Mouse (Mus musculus) kidney, postnatal 10 days (tissue): ENCODE data around the gene Ehd1.
"Not testable (repeated sequence)": the region's sequence is repeated elsewhere in the genome, so short reads cannot be mapped to it uniquely, and the experiment has no call there.

Experiments
- DNase-seq: peaks from one replicate; pipeline ENCODE4 v3.0.0; 2021; ENCODE audit warnings: mixed read lengths

Ehd1 gene

DNA sequence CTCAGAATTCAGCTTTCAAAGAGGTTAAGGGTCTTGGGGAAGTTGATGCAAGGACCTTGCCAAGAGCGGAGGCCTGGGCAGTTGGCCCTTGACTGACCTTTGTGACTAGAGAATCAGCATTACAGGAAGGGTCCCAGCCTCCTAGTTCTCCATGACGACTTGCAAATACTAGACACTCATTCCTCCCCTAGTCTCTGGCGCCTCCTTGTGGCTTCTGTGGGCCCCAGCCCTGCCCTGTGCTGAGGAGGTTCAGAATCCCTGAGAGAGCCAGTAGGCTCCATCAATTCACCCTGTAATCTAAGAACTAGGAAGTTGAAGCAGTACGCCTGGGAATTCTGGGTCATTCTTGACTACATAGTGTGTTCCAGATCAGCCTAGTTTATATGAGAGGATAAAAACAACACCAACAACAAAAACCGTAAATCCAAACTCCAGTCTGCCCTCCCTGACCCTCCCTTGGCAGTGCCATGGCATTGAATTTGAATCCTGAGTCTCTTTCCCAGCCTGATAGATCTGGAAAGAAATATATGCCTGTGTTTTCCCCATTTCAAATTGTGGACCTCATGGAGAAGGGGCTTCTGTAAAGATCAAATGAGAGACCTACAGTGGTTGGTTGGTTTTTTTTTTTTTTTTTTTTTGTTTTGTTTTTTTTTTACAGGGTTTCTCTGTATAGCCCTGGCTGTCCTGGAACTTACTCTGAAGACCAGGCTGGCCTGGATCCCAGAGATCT lies 28.4 kb downstream of the Ehd1 start:
- DNase-seq, result peak; percentile 93

DNA sequence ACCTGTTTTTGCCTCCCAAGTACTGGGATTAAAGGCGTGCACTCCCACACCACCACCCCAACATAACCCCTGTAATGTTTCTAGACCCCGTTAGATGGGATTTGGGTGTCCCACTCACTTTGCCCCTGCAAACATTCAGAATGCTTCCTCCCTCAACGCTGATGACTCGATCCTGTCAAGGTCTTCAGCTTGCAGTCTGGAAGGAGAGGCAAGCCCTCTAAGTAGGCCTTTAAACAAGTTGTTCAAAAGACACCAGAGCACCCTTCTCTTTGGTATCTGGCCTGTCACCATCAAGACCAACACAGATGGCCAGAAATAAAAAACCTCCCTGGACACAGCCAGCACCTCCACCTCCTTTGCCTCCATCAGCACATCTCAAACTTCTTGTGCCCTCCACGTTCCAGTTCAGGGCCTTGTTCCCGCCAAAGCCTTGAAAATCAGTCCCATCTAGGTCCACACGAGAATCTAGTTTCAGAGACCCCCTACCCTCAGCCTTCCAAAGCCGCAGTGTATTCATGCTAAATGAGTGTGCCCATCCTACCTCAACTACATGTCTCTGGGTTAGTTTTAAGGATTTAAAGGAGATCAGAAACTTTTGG lies 29.1 kb downstream of the Ehd1 start:
- DNase-seq, result no peak

DNA sequence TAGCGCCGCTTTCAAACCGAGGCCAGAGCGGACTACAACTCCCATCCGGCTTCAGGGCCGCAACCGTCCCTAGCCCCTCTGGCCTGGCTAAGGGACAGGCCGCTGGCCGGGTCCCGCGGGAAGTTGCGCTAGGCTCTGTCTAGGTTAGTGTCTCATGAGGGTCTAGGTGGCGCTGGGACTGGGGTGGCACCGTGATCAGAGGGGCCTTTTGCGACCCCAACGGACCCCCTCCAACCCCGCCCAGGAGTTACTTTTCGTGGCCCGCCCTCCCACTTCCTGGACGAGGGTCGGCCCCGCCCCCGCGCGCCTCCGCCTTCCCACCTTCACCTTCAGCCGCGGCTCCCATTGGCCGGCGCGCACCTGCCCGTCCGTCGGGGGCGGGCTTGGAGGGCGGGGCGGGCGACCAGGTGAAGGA lies 29.6 kb downstream of the Ehd1 start, which contains the start of gene Cdc42bpg:
Gene Cdc42bpg, plus strand, starts transcription at position 320 of the 415 bp plus-strand sequence.
- peak; percentile 95 for DNase-seq

DNA sequence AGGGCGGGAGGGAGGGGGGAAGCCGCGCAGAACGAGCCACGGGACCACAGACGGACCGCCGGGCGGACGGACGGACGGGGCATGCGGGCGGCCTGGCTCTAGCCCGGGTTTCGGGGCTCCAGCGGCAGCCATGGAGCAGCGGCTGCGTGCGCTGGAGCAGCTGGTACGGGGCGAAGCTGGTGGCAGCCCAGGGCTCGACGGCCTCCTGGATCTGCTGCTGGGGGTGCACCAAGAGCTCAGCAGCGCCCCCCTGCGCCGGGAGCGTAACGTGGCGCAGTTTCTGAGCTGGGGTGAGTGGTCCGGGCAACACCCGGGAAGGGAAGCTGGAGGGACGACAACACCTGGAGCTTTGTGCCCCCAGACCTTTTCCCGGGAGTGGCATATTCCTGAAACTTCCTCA lies 30.1 kb downstream of the Ehd1 start:
- peak; percentile 92 for DNase-seq

DNA sequence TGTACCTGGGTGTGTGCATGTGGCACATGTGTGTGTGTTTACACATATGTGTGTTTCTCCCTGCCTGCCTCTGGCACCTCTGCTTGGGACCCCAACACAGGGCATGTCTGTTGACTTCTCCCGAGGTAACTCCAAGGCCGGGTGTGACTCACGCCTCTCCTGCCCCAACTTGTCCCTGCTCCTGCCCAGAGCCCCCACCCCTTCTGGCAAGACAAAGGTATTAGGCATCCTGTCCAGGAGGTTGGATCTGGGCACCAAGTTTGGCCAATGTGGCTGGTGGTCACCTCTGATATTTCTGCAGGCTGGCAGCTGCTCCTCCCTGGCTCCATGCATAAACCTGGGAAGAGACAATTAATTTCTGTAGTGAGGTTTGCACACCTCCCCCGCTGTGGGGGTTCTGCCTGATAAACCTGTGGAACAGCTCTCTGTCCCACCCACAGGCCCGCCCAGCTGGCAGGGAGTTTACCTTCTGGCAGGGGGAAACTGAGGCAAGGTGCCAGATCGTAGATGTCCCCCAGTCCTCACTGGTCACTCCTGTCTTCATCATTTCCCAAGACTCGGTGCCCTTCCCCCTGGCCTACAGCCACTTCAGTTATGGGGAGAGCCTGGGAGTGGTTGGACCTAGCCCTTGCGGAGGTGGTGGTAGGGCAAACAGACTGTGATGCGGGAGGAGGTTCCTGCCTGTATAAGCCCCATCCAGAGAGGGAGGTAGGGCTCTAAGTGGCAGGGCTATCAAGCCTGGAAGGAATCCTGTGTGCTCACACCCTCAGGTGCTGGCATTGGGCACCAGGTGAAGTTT lies 31.4 kb downstream of the Ehd1 start:
- DNase-seq, result no peak

DNA sequence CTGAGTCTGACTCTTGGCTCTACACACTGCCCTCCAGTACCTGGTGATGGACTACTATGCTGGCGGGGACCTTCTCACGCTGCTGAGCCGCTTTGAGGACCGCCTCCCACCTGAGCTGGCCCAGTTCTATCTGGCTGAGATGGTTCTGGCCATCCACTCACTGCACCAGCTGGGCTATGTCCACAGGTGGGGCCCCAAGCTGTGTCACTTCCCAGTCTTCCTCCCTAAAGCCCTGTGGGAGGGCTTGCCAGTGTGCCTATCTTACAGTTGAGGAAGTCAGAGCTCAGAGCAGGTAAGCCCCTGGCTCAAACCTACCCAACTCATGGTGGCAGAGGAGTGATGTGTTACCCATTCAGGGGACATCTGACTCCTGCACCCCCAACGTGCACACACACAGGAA lies 33.7 kb downstream of the Ehd1 start:
- no peak for DNase-seq

DNA sequence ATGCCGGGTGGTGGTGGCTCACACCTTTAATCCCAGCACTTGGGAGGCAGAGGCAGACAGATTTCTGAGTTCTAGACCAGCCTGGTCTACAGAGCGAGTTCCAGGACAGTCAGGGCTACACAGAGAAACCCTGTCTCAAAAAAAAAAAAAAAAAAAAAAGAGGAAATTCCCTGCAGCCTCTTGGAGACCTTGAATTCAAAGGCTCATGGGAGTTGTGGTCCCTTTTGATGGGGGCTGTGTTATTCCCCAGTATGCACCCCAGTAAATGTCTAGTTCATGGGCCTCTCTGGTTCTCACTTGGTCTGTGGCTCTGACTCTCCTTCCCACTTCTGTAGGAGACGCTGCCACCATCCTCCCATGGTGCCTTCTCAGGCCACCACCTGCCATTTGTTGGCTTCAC lies 35.3 kb downstream of the Ehd1 start:
- not testable (repeated sequence) for DNase-seq

DNA sequence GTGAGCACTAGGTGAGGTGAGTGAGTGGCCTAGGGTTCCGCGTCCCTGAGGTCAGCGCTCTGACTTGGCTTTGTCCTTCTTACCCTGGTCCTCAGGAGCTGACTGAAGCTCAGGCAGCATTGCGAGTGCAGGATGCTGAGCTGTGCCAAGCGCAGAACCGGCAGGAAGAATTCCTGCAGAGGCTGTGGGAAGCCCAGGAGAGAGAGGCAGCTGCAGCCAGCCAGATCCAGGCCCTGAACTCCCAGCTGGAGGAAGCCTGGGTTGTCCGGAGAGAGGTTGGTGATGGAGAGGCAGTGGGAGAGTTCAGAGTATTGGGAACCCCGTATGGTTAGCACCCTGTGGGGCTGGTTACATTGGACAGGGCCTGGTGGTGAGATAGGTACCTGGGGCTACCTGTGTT lies 37.3 kb downstream of the Ehd1 start:
- no peak for DNase-seq

DNA sequence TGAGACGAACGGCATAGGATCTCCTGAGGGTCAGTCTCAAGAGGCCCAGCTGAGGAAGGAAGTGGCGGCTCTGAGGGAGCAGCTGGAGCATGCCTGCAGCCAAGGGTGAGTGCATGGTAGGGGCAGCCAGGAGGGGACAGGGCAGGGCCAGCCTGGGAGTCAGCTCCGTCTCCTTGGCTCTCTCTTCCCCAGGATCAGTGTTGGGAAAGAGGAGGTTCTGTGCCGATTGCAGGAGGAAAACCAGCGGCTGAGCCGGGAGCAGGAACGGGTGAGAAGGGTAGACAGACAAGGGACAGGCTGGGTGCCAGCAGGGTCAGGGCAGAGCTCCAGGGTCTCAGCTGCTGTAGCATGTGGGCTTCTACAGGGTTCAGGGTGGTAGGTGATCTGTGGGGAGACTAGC lies 38.0 kb downstream of the Ehd1 start:
- no peak for DNase-seq

DNA sequence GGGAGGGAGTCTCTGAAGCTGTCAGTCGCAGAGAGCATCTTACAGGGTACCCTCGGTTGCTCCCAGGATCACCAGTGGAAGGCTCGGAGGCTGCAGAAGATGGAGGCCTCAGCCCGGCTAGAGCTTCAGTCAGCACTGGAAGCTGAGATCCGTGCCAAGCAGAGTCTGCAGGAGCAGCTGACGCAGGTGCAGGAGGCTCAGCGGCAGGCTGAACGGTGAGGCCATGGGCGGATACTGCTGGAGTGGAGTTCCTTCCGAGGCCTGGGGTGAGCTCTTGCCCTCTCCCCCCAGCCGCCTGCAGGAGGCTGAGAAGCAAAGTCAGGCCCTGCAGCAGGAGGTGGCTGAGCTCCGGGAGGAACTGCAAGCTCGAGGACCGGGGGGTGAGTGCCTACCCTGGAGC lies 39.0 kb downstream of the Ehd1 start:
- no peak for DNase-seq

DNA sequence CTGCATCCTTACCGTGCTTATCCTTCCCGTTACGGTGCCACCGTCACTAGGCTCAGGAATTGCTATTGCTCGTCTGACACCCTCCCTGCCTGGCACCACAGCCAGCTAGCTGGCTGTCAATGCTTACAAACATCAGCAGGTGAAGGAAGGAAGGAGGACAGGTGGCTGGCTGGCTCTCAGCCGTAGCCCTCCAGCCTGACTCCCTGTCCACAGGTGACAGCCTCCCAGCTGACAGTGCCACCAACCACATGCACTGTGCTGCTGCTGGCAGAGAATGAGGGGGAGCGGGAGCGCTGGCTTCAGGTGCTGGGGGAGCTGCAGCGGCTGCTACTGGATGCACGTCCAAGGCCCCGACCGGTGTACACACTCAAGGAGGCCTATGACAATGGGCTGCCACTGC lies 41.6 kb downstream of the Ehd1 start:
- DNase-seq, result no peak

DNA sequence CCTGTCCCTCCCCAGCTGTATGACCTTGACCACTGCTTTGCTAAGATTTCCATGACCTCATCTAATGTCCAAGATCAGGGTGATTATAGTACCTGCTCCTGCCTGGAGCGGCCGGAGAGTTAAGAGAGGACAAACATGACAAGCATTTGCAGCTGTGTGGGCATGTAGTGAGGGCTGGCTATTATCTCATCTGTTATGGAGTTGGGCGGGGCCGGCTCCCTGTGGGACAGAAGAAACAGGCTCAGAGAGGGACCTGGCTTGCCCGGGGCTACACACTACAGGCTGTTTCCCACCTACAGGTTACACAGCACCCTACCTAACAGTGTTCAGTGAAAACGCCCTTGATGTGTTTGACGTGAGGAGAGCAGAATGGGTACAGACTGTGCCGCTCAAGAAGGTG lies 44.8 kb downstream of the Ehd1 start:
- DNase-seq, result no peak

DNA sequence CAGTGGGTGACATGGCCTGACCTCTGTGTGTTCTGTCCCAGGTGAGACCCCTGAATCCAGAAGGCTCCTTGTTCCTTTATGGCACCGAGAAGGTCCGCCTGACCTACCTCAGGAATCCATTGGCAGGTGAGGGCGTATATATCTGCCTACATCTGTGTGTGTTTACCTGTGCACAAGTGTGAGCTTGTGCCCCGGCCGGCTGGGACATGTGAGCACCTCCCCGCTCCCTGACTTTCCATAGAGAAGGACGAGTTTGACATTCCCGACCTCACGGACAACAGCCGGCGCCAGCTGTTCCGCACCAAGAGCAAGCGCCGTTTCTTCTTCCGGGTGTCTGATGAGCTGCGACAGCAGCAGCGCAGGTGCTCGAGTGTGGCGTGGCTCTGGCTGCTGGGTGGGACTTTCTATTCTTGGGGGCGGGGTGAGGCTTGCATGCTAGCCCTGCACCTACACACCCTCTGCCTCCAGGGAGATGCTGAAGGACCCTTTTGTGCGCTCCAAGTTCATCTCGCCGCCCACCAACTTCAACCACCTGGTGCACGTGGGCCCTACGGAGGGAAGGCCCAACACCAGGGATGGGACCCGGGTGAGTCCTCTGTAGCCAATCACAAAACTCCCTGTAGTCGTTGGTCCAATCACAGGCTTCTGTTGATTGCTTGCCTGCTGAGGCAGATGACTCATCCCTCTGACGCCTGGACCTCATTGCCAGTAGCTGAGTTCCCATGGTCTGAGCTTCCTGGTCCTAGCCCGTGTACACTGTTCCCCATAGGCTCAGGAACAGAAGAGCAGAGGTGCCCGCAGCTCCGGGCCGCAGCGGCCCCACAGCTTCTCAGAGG lies 45.5 kb downstream of the Ehd1 start:
- peak; percentile 41 for DNase-seq

DNA sequence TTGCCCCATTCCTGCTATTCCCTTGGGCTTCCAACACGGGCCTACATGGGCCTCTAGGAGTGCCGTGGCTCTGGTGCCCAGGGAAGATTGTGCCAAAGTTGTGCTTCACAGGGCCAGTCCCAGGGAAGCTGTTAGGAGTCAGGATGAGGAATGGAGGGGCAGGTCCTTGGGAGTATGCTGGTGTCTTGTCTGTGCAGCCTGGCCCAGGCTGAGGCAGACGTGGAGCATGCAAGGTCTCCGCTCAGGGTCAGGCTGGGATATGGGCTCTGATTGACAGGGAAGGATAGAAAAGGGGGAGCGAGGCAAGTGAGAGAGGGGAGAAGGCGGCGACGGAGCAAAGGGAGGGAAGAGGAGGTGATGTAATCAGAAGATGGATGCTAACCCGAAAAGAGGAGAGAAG lies 48.2 kb downstream of the Ehd1 start:
- DNase-seq, result no peak

DNA sequence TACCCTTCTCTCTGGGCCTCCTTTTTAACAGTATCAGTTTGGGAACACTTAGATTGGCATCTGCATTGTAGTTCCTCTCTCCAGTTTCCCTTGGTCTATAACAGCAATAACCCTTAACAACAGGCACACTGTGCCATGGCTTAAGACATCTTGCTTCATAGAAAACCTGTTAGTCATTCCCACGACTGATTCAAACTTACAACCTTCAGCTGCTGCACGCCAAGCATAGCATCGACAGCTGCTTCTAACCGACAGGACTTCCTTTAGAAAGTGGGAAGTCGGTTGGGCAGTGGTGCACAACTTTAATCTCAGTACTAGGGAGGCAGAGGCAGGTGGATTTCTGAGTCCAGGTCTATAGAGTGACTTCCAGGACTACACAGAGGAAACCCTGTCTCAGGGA lies 54.7 kb downstream of the Ehd1 start:
- DNase-seq, result no peak

DNA sequence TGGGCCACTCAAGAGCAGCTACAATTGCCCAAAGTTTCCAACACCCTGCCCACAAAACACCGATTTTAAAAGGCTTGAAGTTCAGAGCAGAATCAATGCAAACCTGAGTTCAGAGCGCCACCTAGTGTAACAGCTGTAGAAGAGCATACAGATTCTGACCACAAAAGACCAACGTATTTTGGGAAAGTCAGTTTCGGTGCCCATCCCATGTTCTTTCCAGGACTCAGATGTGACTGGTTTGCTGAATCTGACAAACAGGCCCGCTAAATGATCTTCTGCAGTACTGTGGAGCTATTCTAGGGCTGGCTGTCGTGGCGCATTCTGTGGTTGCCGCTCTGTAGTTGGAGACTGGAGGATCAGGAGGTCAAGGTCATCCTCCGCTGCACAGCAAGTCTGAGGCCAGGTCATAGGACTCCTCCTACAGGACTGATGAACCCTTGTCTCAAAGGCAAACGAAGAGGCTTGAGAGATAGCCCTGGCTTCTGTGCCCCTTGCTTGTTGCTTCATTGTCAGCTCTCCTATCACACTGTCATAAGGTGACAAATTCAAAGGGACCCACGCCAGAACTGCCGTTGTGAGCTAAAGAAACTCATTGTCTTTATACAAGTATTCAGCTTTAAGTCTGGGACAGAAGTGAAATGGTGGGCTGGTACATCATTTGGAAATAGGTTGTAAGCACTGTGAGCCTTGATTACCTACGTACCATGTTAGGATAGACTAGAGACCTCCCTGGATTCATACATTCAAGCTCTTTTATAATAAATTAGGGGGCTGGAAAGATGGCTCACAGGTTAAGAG lies 55.4 kb downstream of the Ehd1 start:
- DNase-seq, result peak; percentile 67

DNA sequence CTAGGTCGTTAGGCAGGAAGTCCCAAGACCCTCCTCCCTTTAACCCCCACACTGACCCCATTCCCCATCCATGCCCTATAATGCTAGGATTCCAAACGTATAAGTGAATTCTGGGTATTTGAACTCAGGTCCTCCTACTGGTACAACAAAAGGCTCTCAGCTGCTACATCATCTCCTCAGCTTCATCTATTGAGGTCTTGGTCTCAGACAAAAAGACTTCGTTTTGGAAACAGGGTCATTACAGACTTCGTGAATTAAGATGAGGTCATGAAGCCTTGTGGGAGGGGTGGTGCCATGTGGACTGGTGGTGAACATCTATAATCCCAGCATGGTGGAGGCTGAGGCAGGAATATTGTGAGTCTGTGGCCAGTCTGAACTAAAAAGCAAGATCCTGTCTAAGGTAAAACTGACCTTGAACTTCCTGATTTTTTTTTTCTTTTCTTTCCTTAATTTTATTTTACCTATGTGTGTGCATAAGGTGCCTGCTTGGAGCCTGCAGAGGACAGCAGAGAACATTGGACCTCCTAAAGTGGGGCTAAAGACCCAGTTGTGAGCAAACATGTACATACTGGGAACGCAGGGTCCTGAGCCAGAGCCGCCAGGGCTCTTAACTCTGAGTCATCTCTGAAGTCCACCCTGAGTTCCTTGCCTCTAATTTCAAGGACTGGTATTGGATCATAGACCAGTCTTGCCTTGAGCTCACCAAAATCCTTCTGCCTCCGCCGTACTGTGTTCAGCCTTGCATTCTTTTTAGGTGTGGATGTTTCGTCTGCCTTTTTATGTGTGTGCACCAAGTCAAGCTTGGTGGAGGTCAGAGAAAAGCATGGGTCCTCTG lies 57.5 kb downstream of the Ehd1 start:
- no peak for DNase-seq

DNA sequence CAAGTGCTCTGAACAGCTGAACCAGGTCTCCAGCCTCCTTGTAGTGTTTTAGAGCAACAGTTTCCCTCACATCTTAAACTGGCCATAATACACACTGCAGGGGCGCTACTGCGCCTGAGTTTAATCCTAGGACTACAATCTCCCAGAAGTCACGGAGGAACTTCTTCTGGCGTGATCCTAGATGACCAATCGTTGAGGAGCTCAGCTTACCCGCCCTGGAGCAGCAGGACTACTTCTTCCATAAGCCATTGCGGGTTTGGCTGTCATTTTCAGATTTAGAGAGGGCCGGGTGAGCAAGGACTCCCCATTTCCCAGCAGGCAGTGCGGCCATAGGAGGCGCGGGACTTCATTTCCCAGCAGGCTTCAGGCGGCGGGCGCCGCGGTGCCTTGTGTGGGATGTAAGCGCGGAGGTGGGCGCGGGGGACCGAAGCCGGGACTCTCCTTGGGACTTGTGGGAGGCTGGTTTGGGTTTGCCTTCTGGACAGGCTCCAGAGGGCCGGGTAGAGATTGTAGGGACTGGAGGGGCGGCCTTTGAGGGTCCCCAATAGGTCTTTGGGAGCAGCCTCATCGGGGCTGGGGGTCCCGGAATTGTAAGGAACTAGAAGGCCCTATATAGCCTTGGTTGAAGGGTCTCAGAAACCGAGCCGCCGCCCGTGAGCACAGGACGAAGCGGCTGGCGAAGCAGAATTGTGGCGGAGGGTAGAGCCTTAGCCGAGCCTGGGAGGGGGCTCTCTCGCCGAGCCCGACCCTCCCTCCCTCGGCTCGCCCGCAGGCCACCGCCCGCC lies 58.3 kb downstream of the Ehd1 start, which contains the start of gene Men1:
Gene Men1, plus strand, starts transcription at position 307 of the 785 bp plus-strand sequence.
- peak; percentile 95 for DNase-seq

DNA sequence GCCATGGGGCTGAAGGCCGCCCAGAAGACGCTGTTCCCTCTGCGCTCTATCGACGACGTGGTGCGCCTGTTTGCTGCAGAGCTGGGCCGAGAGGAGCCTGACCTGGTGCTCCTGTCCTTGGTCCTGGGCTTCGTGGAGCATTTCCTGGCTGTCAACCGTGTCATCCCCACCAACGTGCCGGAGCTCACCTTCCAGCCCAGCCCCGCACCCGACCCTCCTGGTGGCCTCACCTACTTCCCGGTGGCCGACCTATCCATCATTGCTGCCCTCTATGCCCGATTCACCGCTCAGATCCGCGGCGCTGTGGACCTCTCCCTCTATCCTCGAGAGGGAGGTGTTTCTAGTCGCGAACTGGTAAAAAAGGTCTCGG lies 58.9 kb downstream of the Ehd1 start:
- peak; percentile 57 for DNase-seq

DNA sequence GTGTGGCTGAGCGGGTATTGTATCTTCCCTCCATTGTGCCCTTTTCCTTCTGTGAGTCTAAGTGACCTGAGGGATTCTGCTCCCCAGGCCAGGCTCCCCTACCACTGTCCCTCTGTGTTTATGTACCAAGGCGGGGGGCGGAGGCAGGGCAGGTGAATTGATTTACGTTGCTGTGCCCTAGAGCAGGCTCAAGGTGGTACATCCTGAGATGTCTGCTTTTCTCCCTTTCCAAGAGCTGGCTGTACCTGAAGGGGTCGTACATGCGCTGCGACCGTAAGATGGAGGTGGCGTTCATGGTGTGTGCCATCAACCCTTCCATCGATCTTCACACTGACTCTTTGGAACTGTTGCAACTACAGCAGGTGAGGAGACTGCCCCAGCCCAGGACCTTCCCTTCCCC lies 60.4 kb downstream of the Ehd1 start:
- DNase-seq, result no peak
